Mouse (Mus musculus) heart, adult 2 months (tissue): ENCODE data around the gene Acsl4.

Experiments
- CTCF ChIP-seq: fragments of 200-600 bp; IDR thresholded peaks from 2 replicates; pipeline ENCODE4 v1.8.1; 2022; ENCODE audit warnings: antibody characterized with exemption, mild to moderate bottlenecking, moderate library complexity
- EP300 ChIP-seq: fragments of 200-500 bp; IDR thresholded peaks from 2 replicates; pipeline ENCODE4 v1.6.1; 2011; ENCODE audit warnings: low read depth, low read length, control low read depth; ENCODE audit not compliant: insufficient read depth
- POLR2A ChIP-seq: fragments of 200-500 bp; IDR thresholded peaks from 2 replicates; pipeline ENCODE4 v1.6.1; 2011; ENCODE audit warnings: mild to moderate bottlenecking, low read depth, low read length, control low read depth; ENCODE audit not compliant: insufficient read depth

DNA sequence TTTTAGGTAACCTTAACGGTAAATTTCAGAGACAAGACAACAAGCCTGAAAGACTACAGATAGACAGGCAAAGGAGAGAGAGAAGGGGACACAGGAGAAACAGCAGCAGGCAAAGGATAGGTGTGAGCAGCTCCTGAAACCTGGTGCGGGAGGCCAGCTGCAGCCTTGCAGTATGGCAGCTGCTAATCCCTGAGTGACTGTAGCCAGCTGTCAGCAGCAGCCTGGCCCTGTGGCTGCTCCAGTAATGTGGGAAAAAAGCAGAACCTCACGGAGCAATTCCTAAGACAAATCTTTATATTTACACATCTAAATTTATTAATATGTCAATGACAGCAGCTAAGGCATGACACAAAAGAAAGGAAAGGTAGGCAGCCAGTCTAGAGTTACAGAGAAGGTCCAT lies 113.8 kb downstream of the Acsl4 start:
- TF ChIP-seq CTCF = no peak
- TF ChIP-seq POLR2A = no peak
- no peak for TF ChIP-seq EP300
